Mouse (Mus musculus): ENCODE results near the gene Baiap2.

DNA sequence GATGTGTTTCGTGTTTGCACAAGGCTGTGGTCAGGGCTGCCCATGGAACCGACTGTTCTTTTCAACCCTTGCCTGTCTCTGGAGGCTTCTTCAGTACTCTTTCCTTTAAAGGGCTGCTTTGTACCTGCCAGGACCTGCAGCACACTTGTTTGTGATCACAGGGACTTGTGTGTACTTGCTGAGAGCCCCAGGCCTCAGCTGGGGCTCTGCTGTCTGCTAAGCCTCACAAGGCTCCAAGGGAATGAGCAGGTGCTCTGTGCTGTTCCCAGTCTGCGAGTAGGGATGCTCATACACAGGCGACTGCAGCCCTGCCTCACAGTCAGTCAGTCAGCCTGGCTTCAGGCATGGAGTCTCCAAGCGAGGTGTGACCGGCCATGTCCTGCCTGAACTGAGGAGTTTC lies 23.7 kb downstream of the Baiap2 start:
- TF ChIP-seq POLR2A (IDR thresholded peaks at IDR 0.05; ENCODE audit: borderline replicate concordance, control insufficient read depth, low read depth, low read length) (no peak), CTCF (IDR thresholded peaks at IDR 0.05; ENCODE audit: control insufficient read depth, insufficient read depth, low read length) (no peak)

Data from bone marrow, adult 2 months (tissue).